Mouse (Mus musculus): ENCODE results near the gene Fmod.

DNA sequence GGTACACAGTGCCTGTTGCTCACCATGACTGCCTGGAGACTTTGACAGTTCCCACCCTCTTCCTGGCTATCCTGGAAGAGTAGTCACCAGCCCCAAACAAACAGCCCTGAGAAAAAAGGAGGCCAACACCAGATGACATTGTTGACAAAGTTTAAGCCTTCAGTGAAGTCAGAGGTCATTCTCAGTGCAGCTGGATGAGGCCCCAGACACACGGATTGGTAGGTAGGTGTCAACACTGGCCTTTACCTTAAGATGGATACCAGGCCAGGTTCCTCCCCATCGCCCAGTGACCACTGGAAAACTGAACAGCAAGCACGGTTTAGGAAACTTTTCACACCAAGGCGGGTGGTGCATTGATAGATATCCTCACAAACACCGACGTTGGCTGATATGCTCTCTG is 55.3 kb downstream of the Fmod start:
- TF ChIP-seq POLR2A (IDR thresholded peaks at IDR 0.05; ENCODE audit: insufficient read depth, low read length), result no peak
- TF ChIP-seq CTCF (IDR thresholded peaks at IDR 0.05; ENCODE audit: low read depth, low read length), result no peak
- no peak for TF ChIP-seq EP300 (IDR thresholded peaks at IDR 0.05; ENCODE audit: insufficient read depth, low read depth, low read length)
